Mouse (Mus musculus): ENCODE results near the gene Jazf1.

DNA sequence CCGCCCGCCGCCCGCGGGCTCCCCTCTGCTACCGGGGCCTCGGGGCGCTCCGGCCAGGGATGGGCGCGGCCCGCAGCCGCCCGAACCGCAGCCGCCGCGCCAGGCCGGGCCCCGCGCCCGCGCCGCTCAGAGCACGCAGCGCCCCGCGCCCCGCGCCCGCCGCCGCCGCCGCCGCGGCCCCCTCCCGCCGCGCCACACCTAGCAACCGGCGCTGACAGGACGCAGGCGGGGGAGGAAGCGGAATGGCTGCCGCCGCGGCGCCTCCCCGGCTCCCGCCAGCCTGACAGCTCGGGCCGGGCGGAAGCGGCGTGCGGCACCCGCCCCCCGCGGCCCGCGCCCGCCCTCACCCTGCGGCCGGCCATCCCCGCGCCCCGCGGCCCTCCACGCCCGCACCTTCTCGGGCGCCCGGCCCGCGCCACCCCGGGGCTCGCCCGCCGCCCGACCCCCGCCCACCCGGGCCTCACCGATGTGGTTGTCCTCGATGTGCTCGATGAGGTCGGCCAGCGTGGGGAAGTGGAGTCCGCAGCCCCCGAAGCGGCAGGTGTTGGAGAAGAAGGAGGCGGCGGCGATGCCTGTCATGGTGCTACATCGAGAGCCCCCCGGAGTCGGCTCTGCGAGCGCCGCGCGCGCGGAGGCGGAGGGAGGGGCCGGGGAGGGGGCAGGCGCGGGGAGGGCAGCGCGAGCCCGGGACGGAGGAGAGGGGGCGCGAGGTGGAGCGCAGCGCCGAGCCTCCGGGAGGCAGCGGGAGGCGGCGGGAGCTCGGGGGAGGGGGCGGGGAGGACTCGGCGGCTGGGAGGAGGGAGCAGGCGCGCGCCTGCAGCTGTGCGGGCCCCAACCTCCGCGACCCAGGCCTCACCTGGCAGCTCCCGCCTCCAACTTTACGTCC lies at the start of gene Jazf1:
- TF ChIP-seq CTCF (IDR thresholded peaks at IDR 0.05; ENCODE audit: borderline replicate concordance, insufficient read depth, low read length) (no peak), POLR2A (IDR thresholded peaks at IDR 0.05; ENCODE audit: low read depth, low read length) (no peak)

All from embryonic fibroblast, embryonic 13.5 days (primary cell).